Mouse (Mus musculus): Measurements from ENCODE around the gene Olfr401. TPM values are rescaled to one million over a fixed set of nuclear protein-coding genes. Genes with fewer than 3 reads are reported as not detected.

Olfr401 gene
- total and polyA plus RNA-seq, 2 experiments from 2014 or later = not detected

- 66% methylated on average over 3 of the region's 3 CpGs for WGBS
- no peak within 1 kb of the TSS for H3K9ac ChIP-seq (replicated peaks; ENCODE audit: low read length)
- H3K27me3 ChIP-seq (ENCODE audit: insufficient read depth, low read length) = no peaks in the 10 kb centered on the region
- TF ChIP-seq CTCF (IDR thresholded peaks at IDR 0.05; ENCODE audit: low read depth) = no peak
- H3K4me3 ChIP-seq (ENCODE audit: low read length) = no peak within 1 kb of the TSS
- ATAC-seq (no peak), DNase-seq (ENCODE audit: low spot score) (no peak)
- no peak within 1 kb of the TSS for H3K27ac ChIP-seq
- no peaks in the 10 kb centered on the region for H3K36me3 ChIP-seq (ENCODE audit: insufficient read depth, low read length)
- peaks cover 11% of the 10 kb centered on the region; the same call in 1 of the 2 replicates for H3K9me3 ChIP-seq (ENCODE audit: low read length)
- no peak within 1 kb of the TSS for H3K4me2 ChIP-seq (ENCODE audit: low read depth, low read length)
- no peaks in the 10 kb centered on the region for H3K4me1 ChIP-seq (ENCODE audit: insufficient read depth, low read length)
Measured at GRCm38 (mm10) chr11:74153229-74153628, 39.7 kb downstream of the Olfr401 start, which contains the start of gene Olfr402. Gene Olfr402 (plus strand): TSS chr11:74153529.

- Histone ChIP-seq H3K4me3 (ENCODE audit: low read length) (no peak overlapping the region), H3K4me1 (ENCODE audit: insufficient read depth, low read length) (no peaks in the 10 kb centered on the region), H3K27me3 (ENCODE audit: insufficient read depth, low read length) (no peaks in the 10 kb centered on the region), H3K36me3 (ENCODE audit: insufficient read depth, low read length) (no peaks in the 10 kb centered on the region), H3K4me2 (ENCODE audit: low read depth, low read length) (no peak overlapping the region), H3K27ac (no peak overlapping the region), H3K9ac (replicated peaks; ENCODE audit: low read length) (no peak overlapping the region), H3K9me3 (ENCODE audit: low read length) (peaks cover 2% of the 10 kb centered on the region; the same call in 1 of the 2 replicates)
- no peak for TF ChIP-seq CTCF (IDR thresholded peaks at IDR 0.05; ENCODE audit: low read depth)
- no peak for ATAC-seq
- DNase-seq (ENCODE audit: low spot score) = no peak
Measured at GRCm38 (mm10) chr11:74168771-74169170, 55.3 kb downstream of the Olfr401 start.

Other genes starting within 250 kb of the Olfr401 start
- not detected in 2 replicates for gene Olfr394, start 222.9 kb upstream of the Olfr401 start, total RNA-seq (2014; rRNA removed)
- gene Olfr394, start 222.9 kb upstream of the Olfr401 start, polyA plus RNA-seq (2015; fragmentation: Nextera tagmentation; extraction: Ambion mirVana) = not detected in 2 replicates
- not detected in 2 replicates for gene Olfr395, start 204.4 kb upstream of the Olfr401 start, total RNA-seq (2014; rRNA removed)
- not detected in 2 replicates for gene Olfr395, start 204.4 kb upstream of the Olfr401 start, polyA plus RNA-seq (2015; fragmentation: Nextera tagmentation; extraction: Ambion mirVana)
- gene Olfr23, start 177.0 kb upstream of the Olfr401 start, total RNA-seq (2014; rRNA removed) = not detected in 2 replicates
- not detected in 2 replicates for gene Olfr23, start 177.0 kb upstream of the Olfr401 start, polyA plus RNA-seq (2015; fragmentation: Nextera tagmentation; extraction: Ambion mirVana)
- not detected in 2 replicates for gene Olfr397, start 152.9 kb upstream of the Olfr401 start, total RNA-seq (2014; rRNA removed)
- gene Olfr397, start 152.9 kb upstream of the Olfr401 start, polyA plus RNA-seq (2015; fragmentation: Nextera tagmentation; extraction: Ambion mirVana) = not detected in 2 replicates
- not detected in 2 replicates for gene Olfr398, start 123.3 kb upstream of the Olfr401 start, total RNA-seq (2014; rRNA removed)
- gene Olfr398, start 123.3 kb upstream of the Olfr401 start, polyA plus RNA-seq (2015; fragmentation: Nextera tagmentation; extraction: Ambion mirVana) = not detected in 2 replicates
- gene Olfr139, start 57.2 kb upstream of the Olfr401 start, total RNA-seq (2014; rRNA removed) = not detected in 2 replicates
- gene Olfr139, start 57.2 kb upstream of the Olfr401 start, polyA plus RNA-seq (2015; fragmentation: Nextera tagmentation; extraction: Ambion mirVana) = not detected in 2 replicates
- gene Olfr399, start 57.1 kb upstream of the Olfr401 start, total RNA-seq (2014; rRNA removed) = not detected in 2 replicates
- gene Olfr399, start 57.1 kb upstream of the Olfr401 start, polyA plus RNA-seq (2015; fragmentation: Nextera tagmentation; extraction: Ambion mirVana) = not detected in 2 replicates
- gene Zfp616, start 43.8 kb upstream of the Olfr401 start, total RNA-seq (2014; rRNA removed) = not detected in 2 replicates
- gene Zfp616, start 43.8 kb upstream of the Olfr401 start, polyA plus RNA-seq (2015; fragmentation: Nextera tagmentation; extraction: Ambion mirVana) = not detected in 2 replicates
- not detected in 2 replicates for gene Olfr402, start 39.8 kb downstream of the Olfr401 start, total RNA-seq (2014; rRNA removed)
- gene Olfr402, start 39.8 kb downstream of the Olfr401 start, polyA plus RNA-seq (2015; fragmentation: Nextera tagmentation; extraction: Ambion mirVana) = not detected in 2 replicates
- gene Olfr403, start 72.5 kb downstream of the Olfr401 start, total RNA-seq (2014; rRNA removed) = not detected in 2 replicates
- not detected in 2 replicates for gene Olfr403, start 72.5 kb downstream of the Olfr401 start, polyA plus RNA-seq (2015; fragmentation: Nextera tagmentation; extraction: Ambion mirVana)
- gene Olfr43, start 97.7 kb downstream of the Olfr401 start, total RNA-seq (2014; rRNA removed) = not detected in 2 replicates
- gene Olfr43, start 97.7 kb downstream of the Olfr401 start, polyA plus RNA-seq (2015; fragmentation: Nextera tagmentation; extraction: Ambion mirVana) = not detected in 2 replicates
- not detected in 2 replicates for gene Olfr406, start 146.1 kb downstream of the Olfr401 start, total RNA-seq (2014; rRNA removed)
- not detected in 2 replicates for gene Olfr406, start 146.1 kb downstream of the Olfr401 start, polyA plus RNA-seq (2015; fragmentation: Nextera tagmentation; extraction: Ambion mirVana)
- not detected in 2 replicates for gene Olfr59, start 170.0 kb downstream of the Olfr401 start, total RNA-seq (2014; rRNA removed)
- gene Olfr59, start 170.0 kb downstream of the Olfr401 start, polyA plus RNA-seq (2015; fragmentation: Nextera tagmentation; extraction: Ambion mirVana) = not detected in 2 replicates
- not detected in 2 replicates for gene Olfr410, start 224.3 kb downstream of the Olfr401 start, total RNA-seq (2014; rRNA removed)
- not detected in 2 replicates for gene Olfr410, start 224.3 kb downstream of the Olfr401 start, polyA plus RNA-seq (2015; fragmentation: Nextera tagmentation; extraction: Ambion mirVana)
- gene Olfr411, start 238.9 kb downstream of the Olfr401 start, total RNA-seq (2014; rRNA removed) = not detected in 2 replicates
- gene Olfr411, start 238.9 kb downstream of the Olfr401 start, polyA plus RNA-seq (2015; fragmentation: Nextera tagmentation; extraction: Ambion mirVana) = not detected in 2 replicates
- not detected in 2 replicates for gene Olfr412, start 248.4 kb downstream of the Olfr401 start, total RNA-seq (2014; rRNA removed)
- gene Olfr412, start 248.4 kb downstream of the Olfr401 start, polyA plus RNA-seq (2015; fragmentation: Nextera tagmentation; extraction: Ambion mirVana) = not detected in 2 replicates